Mouse (Mus musculus) right cerebral cortex, postnatal 14 days (tissue): ENCODE data around the gene Gm17455.

Experiments
- DNase-seq: peaks from one replicate; pipeline ENCODE4 v3.0.0; 2022

Gene Gm17455

DNA sequence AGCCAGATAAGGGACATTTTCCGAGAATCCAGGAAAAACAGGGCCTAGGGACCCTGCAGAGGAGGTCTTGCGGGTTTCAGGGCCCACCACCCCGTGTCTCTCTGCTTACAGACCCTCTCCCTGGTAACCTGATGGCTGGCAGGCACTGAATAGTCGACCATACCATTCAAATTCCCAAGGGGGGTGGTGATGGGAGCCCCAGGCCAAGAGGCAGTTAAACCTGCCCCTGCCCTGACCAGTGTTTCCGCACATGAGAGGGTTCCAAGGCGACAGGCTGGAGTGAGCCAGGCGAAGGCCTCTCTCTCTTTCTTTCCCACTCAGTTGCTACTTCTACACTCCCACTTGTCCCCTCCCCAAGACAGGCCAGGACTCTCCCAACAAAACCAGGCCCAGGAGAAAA is at the start of gene Gm17455:
Gm17455 (plus strand) TSS at position 278 of the 400 bp plus-strand sequence.
- DNase-seq, result no peak

DNA sequence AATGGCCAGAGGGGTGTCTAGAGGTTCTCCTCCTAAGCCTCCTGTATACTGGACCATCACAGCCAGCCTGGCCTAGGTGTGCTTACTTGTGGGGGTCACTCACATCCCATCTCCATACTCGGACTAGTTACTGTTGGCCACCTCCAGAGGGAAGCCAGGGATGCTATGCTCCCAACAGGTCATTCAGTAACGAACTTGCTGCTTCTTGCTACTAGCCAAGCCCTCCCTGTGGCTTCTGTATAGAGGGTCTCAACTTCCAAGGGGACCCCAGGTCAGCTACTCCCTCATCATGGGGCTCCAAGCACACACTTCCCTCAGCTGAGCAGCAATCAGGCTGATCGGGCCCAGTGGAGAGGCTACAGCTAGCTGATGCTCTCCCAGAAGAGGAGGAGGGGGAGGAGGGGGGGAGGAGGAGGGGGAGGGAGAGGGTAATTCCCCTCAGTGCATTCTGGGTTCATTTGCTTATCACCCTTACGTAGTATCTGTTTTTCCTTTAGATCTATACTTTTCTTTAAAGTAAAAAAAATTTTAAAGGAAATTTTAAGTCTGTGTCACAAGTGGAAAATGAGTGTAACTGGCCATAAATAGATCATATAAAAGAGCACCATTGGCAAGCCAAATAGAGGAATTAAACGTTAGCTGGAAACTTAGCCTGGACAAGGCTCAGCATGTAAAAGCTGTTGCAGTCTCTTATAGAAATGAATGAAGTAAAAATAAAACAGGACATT is 49.3 kb upstream of the Gm17455 start:
- no peak for DNase-seq

DNA sequence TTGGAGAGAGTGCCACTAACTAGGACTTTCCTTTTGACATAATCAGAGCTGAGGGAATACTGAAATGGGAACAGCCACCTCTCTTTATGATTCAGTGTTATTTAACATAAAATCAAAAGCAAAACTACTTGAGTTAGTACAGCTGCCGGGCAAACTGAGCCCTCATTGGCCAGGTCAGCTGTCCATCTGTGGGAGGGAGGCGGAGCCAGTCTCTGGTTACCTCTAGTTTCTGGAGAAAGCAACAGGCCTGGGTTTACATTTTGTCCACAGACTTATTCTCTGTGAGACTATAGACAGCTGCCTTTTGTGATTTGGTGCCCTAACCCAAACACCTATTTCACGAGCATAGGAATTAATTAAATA is 48.7 kb upstream of the Gm17455 start:
- peak; percentile 74 for DNase-seq

DNA sequence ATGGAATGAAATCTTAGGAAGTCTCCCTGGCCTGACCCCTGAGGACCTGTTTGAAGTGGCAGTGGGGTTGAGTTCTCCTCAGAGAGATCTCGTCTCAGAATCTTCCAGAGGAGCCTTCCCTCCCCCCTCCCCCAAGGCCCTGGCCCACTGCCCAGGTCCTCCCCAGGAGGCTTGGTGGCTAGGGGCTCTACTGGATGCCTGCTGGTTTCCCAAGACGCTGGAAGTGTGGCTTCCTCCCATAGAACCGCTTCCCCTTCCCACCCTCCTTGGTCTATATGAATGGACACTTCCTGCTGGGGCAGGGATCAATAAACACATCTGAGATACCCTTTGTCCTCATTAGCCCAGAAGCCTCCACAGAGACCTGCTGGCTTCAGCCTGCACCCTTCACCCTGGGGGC is 48.3 kb upstream of the Gm17455 start:
- no peak for DNase-seq

DNA sequence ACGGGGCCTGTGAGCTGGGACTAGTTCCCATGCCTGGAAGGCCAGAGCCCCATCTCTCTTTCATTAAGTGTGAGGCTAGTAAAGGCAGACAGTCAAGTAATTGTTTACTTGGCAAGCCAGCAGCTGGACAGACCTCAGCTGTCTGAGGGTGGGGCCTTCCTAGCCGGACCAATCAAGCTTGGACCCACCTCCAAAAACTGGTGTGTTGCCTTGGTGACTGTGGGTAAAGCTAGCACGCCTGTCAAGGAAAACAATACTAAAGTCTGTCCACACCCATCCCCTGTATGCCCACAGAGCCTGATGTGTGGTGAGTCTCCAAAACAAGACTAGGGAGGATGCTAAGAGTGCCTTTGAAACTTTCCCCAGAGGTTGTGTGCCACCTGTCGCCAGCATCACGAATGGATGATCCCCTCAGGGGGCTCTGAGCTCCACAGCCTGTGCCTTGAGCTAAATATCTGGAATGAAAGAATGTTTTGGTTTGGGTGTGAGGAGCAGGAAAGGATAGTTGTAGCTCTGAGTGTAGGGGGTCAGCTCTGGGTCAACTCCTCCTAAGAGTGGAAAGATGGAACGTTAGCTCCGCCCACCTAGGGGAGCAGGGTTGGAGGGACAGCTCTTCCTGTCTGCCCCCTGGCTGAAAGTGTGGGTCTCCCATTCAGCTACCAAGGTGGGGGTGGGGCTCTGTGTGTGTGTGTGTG is 47.6 kb upstream of the Gm17455 start:
- no peak for DNase-seq

DNA sequence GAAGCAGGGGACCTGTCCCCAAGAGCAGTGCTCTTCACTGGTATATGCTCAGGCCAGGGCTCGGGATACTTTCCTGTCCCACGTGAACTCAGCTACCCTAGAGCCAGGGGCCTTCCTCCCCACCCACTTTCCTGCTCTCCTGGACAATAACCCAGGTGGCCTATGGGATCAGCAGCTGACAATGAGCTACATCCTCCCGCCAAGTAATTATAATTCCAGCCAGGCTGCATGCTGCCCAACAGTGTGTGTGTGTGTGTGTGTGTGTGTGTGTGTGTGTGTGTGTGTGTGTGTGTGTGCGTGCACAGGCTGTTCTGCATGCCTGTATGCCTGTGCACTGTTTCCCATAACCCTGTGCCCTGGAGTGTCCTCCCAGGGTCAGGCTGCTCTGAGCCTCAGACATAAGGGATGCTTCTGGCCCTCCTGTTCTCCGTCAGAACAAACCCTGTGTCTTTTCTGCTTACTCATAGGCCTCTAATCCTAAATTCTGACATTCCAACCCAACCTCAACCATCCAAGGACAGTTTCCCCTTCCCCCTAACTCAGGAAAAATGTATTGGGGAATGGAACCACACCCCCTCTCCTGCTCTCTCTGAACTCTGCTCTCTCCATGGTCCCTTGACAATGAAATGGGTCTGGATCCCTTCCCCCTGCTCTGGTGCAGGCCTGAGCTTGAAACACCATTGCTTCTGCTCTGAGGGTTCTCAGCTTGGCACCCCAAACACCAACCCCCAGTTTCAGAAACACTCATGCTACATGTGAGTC is 46.1 kb upstream of the Gm17455 start:
- DNase-seq, result no peak

DNA sequence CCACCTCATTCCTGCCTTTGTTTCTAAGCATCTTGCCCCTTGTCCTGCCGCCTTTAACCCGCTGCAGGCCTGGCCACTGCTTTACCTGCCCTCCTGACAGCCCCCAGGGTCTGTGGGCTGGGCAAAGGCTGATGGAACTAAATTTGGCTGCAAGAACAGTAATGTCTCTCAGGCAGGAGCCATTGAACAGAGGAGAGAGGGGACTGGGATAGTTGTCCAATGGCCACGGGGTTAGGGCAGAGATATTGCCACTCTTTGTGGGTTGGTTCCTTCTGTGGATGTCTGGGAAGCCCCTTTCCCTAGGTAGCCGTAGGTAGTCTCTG is 45.6 kb upstream of the Gm17455 start:
- DNase-seq, result no peak

DNA sequence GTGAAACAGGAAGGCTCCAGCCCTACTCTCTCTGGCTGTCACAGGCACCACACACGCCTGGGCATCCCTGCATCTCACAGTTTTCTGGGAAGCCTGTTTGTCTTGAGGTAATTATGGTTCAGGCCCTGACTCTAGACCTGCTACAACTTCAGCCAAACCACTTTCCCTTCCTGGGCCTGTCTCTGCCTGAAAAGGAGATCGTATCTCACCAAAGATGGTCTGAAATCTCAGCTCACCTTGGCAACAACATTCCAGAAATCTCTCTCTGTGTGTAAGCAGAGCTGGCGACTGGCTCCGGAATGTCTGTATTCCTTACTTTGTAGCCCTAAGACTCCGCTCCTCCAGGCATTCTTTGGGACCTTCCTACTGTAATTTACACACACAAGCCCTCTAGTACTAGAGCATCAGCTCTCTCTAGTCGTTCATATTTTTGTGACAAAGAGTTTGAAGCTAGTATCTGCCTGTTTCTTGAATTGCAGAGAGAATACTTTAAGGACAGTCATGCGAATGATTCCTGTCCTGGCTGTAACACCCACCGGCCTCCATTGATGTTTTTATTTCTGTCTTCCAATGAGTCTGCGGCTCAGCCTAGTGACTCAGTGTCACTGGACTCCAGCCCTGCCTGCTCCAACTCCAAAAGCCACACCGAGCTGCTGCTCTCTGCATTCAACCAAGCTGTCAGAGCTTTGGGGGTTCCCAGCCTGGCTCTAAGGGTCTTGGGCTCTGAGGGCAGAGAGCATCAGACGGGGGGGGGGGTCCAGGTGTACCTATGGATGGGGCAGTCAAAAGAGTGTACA is 44.4 kb upstream of the Gm17455 start:
- no peak for DNase-seq

DNA sequence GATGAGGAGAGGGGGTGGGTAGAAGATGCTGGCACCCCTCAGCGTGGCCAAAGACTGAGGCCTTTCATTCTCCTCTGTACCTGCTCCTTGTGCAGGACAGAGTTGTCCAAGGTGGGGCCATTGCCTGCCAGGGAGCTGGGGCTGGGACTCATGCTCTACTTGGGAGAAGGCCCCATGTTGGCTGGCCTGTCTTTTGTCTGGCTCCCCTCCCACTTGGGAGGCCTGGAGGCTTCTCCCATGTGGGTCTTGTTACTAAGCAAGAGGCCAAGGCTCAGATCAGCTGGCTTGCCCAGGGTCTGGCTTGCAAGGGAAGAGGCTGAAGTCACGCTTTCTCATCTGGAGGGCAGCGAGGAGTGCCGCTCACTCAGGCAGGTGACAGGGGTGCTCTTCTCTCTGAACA is 42.1 kb upstream of the Gm17455 start:
- DNase-seq, result no peak

DNA sequence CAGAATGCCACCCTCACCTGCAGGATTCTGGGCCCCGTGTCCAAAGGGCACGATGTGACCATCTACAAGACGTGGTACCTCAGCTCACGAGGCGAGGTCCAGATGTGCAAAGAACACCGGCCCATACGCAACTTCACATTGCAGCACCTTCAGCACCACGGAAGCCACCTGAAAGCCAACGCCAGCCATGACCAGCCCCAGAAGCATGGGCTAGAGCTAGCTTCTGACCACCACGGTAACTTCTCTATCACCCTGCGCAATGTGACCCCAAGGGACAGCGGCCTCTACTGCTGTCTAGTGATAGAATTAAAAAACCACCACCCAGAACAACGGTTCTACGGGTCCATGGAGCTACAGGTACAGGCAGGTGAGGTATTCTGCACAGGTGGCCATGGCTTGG is 41.6 kb upstream of the Gm17455 start:
- no peak for DNase-seq

DNA sequence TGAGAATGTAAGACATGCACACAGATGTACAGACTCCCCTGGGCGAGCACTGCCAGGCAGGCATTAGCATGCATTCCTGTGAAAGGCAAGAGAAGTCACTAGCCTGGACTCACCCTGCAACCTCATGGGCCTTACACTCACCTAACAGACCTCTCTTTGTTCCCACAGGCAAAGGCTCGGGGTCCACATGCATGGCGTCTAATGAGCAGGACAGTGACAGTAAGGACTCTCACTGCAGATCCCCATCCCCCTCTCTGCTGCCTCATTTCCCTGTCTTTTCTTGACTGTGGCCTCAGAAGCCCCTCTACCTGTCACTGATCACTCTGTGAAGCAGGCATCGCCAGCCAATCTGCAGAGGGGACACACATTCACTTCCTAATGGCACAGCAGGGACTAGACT is 40.8 kb upstream of the Gm17455 start:
- DNase-seq, result no peak

DNA sequence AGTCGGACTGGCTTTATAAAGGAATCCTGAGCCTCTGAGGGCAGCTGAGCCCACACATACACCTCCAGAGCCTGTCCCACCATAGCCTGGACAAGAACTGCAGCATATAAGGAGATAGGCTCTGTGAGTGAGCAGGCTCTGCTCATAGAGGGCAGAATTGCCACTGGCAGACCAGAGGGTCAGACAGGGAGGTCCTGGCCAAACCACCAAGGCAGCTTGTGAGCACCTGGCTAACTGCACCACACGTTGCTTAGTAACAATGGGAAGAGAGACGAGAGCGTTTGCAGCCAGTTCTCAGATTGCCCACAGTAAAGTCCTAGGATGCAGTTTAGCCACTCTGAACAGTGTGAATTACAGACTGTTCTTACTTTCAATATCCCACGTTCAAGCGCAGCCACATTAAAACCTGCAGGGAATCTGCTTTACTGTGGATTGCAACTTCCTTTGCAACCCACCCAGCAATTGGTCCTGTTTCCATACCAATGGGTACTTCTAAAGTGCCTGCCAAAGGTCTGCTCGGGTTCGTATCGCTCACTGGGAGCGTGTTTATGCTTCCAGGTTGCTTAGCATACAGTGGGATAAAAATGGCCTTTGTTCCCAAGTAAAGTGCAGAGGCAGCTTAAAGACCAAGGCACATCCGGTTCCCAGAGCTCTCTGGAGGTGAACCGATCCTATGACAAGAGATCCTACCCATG is 37.8 kb upstream of the Gm17455 start:
- DNase-seq, result no peak

DNA sequence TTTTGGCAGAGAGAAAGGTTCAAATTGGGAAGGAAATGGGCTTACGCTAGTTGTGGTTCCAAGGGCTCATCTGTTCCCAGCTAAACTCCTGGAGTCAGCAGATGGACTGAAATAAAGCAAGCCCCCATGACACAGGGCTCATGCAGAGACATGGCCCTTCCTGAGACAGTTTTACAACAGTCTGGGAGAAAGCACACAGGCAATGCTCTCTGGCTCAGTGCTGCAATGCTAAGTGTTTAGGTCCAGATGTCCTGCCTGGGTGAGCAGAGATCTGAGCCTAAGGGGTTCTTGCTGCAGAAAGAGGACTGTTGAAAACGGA is 37.3 kb upstream of the Gm17455 start:
- no peak for DNase-seq

DNA sequence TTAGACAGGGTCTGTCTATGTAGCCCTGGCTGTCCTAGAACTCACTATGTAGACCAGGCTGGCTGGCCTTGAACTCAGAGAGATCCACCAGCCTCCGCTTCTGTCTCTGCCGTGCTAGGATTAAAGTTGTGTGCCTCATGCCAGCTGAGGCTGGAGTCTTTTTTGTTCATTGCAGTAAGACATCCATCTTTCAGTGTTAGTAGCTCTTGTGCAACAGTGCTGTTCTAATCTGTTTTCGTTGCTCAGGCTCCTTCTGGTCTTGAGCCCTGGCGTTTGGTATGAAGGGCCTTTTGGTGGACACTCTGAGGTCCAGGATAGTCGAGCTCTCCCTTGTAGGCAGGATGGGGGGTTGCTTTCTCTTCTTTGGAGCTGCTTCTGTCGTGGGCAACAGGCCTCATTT is 36.1 kb upstream of the Gm17455 start:
- DNase-seq, result no peak

DNA sequence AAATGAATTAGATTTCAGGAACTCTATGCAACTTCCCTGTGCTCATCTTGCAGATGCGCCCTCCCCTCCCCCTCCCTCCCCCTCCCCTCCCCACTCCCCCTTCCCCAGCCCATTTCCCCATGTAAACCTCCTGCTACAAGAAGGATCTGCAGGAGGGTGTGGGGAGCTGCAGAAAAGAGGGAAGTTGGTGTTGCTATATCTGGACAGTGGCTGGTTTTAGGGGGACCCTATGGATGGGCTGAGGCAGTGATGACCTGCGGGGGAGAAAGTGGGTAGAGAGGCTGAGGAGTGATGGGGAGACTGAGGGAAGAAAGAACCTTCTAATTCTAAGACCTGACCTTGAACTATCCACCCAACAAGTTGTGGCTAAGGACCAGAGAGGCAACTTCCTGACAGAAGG is 32.4 kb upstream of the Gm17455 start:
- DNase-seq, result no peak

DNA sequence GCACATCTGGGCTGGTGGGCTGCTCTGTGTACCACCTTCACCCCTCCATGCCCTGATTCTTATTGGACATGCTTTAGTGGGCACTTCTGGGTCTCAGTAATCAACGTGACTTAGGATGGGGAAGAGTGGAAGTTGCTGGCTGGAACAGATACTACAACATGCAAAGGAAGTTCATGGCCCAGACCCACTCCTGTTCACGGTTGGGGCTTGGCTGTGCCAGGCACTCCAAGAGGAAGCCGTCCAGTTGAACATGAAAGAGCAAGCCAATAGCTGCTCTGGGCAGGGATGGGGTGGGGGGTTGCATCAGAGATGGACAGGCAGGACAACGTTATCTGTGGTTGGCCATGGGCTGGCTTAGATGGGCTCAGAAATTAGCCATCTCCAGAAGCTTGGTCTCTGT is 31.6 kb upstream of the Gm17455 start:
- DNase-seq, result no peak

DNA sequence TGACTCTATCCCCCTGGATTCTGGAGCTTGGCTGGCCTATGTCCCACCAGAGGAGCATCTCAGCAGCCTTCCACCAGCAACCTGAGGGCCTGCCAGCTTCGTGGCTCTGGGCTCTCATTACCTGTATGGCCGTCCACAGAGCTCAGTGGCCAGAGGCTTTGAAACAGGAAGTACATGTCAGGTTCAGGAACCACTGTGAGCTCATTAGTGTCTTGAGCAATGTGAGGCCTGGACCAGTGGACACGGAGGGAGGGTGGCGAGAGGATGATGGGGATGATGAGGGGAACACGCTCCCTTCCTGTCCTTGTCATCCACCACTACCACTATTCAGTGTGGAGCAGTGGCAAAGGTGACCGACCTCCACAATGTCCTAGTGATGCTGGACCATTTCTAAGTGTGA is 30.1 kb upstream of the Gm17455 start:
- DNase-seq, result no peak

DNA sequence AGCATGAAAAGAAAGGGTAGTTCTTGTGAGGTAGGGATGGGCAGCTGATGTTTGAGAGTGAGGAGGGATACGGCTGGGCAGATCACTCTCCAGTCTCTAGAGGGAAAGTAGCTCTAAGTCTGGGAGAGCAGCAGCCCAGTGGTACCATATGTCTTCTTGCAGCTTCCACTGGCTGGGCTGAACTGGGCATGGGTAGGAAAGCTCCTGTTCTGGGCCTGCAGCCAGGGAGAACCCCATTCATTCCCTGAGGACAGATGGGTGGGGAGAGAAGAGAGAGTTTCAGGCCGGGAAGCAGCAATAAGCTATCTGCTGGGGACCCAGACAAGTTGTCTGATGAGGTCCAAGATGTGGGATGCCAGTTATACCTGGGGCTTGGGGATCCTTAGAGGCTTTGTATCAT is 29.4 kb upstream of the Gm17455 start:
- DNase-seq, result peak; percentile 51

DNA sequence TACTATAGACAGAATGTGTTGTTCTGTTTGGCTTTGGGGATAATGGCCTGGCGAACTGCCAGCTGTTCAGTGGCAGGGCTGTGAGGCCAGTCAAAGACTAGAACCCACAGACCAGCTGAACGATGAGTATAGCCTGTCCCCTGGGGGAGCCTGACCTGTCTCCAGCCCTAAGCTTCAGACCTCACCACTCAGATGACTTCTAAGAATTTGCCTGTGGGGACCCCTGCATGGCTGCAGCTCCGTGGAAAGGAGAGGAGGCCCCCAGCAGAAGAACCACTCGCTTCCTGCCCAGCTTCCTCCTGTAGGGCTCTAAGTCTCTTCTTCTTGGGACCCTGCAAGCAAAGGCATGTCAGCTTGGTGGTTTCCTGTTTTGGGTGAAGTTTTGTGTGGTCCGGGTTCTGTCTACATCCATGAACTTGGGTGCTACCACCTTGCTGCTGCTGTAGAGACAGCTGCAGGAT is 28.9 kb upstream of the Gm17455 start:
- no peak for DNase-seq

DNA sequence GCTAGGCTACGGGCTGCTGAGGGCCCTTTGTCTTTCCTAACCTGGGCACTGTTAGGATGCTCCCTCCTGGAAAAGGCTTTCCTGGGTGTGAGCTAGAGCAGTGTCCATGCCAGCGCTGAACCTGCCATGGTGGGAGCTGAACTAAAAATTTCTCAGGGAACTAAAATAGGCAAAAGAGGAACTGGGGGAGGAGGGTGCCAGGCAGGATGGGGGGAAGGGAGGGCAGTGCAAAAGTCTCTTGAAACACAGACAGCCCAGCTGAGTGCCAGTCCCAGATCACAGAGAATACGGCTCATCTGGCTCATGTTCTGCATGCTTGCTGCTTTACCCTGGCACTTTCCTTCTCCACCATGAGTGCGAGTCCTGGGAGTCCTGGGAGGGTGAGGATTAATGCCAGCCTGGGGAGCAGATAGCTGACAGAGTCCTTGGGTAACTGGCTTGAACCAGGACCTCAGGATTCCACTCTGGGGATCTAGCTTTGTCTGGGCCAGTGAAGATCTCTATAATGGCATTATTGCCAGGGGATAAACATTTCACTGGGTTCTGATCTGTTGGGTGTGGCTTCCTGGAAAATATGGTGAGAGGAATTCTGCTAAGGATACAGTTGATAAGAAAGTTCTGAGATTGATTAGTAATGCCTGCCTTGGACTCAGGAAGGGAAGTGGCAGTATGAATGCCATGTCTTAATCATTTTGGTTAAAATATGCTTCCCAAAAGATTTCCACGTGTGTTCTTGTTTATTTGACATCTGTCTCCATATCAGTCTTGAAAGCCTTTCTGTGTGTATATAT is 27.7 kb upstream of the Gm17455 start:
- no peak for DNase-seq

DNA sequence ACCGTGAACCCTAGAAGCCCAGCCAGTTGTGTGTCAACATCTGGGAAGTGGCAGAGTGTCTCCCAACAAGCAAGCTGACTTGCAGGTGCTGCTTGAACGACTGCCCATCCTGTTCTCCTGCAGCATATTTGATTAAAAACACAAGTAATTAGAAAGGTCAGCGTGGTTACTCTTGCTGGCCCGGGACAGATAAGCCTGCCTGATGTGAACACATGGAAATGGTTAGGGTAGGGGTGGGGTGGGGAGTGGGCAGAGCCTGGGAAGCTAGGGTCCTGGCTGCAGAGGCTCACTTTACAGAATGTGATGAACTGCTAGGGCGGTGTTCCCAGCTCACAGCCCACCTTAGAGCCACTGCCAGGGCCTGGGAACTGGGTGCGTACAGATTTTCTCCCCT is 26.0 kb upstream of the Gm17455 start:
- no peak for DNase-seq

DNA sequence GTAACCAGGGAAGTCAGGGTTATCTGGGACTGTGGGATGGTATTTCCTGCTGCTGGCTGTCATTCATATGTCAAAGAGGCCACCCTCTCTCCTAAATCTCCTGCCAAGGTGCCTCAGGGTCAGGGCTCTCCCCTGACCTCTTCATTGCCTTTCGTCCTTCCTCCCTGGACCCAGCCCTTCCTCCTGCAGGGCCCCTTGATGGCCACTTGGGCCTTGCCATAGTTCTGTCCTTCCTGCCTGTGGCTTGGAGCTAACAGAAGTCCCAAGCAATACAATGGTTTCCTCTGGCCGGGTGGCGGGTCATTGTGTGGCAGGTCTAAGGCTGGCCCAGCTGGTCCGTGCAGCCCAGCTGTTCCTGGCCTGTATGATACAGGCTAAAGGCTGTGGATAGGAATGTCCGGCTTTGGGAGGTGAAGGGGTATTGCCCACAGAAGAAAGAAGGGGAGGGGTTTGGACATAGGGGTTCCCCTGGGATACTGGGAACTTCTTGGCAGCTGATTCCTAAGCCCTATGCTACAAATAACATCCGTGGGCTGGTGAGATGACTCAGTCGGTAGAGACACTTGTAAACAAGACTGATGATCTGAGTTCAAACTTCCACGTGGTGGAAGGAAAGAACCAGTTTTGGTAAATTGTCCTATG is 25.5 kb upstream of the Gm17455 start:
- no peak for DNase-seq
